Mouse (Mus musculus) cortical plate, adult 2 months (tissue): ENCODE data around the gene Hyal5.

ENCODE experiments used
- CTCF ChIP-seq: fragments of 200-500 bp; IDR thresholded peaks from 2 replicates; pipeline ENCODE4 v1.5.1; 2011; ENCODE audit warnings: mild to moderate bottlenecking, control low read depth, low read length; ENCODE audit not compliant: insufficient read depth; ENCODE audit errors: extremely low read depth
- POLR2A ChIP-seq: fragments of 200-500 bp; IDR thresholded peaks from 2 replicates; pipeline ENCODE4 v1.6.1; 2011; ENCODE audit warnings: mild to moderate bottlenecking, low read length, control low read depth; ENCODE audit not compliant: insufficient read depth; ENCODE audit errors: extremely low read depth

GRCm38 (mm10) chr6:24863649-24864048 lies 5.9 kb downstream of the Hyal5 start:
- no peak for TF ChIP-seq POLR2A
- TF ChIP-seq CTCF = no peak
